Mouse (Mus musculus): Measurements from ENCODE around the gene Ccdc12.

Ccdc12 gene

GRCm38 (mm10) chr9:110656249-110657221, at the start of gene Ccdc12:
Ccdc12 (plus strand) TSS chr9:110656503.
- DNase-seq (ENCODE audit: low read depth): peak; percentile 95

GRCm38 (mm10) chr9:110611471-110611870, 44.8 kb upstream of the Ccdc12 start:
- DNase-seq (ENCODE audit: low read depth): no peak

- no peak for DNase-seq (ENCODE audit: low read depth)
Measured at GRCm38 (mm10) chr9:110617081-110617480, 39.2 kb upstream of the Ccdc12 start.

DNA sequence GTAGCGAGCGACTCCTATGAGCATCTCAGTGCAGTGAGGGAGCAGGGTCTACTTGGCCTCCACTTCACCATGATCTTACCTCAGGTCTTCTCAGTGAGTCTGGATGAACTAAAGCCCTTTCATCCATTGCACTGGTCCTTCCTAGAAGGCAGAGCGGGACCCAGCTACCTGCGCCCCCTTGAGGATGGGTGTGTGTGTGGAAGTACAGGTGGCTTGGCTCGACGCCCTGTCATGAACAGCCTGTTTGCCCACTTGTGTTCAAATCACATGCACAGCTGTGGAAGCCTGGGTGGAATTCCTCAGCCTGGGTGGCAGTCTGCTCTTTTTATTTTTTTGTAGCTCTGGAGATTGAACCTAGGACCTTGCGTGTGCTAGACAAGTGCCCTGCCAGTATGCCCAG, 36.1 kb upstream of the Ccdc12 start:
- no peak for DNase-seq (ENCODE audit: low read depth)

DNA sequence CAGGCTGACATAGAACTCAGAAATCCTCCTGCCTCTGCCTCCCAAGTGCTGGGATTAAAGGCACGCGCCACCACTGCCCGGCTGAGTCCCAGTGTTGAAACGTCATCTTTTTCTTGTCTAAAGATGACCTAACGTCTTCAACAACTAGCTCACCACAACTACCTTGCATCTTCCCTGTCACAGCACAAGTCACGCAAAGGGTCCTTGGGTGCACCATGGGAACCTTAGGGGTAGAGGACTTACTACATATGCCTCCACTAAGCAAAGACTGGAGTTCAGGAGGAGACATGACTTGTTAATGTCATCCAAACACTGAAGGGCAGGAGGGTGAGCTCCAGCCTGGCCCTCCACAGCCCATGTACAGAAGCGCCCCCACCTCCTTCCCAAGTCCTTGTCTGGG, 35.6 kb upstream of the Ccdc12 start:
- DNase-seq (ENCODE audit: low read depth): no peak

DNA sequence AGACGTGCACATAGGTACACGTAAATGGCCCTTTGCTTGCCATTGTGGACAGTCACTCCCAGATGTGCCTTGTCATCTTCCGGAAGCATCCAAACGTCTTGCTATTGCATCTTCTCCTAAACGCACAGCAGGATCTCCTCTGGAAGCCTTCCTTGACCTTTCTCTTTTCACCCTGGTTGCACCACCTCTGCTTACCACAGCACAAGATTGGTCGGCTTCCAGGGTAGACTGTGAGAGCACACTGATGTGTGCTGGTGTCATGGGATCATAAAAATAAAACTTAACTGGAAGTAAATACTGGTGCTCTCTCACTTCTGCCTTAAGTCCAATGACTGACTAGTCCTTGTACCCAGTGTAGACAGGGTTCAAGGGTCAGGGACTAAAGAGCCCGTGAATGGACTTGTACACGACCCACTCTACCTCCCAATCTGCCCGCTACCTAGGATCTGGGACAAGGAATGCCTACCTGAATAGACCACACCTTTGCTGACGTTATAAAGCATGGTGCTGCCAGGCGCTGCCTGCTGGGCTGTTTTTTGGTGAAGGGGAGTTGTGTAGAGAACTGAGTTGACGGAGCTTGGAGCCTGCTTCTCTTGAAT, 33.6 kb upstream of the Ccdc12 start:
- DNase-seq (ENCODE audit: low read depth): no peak

DNA sequence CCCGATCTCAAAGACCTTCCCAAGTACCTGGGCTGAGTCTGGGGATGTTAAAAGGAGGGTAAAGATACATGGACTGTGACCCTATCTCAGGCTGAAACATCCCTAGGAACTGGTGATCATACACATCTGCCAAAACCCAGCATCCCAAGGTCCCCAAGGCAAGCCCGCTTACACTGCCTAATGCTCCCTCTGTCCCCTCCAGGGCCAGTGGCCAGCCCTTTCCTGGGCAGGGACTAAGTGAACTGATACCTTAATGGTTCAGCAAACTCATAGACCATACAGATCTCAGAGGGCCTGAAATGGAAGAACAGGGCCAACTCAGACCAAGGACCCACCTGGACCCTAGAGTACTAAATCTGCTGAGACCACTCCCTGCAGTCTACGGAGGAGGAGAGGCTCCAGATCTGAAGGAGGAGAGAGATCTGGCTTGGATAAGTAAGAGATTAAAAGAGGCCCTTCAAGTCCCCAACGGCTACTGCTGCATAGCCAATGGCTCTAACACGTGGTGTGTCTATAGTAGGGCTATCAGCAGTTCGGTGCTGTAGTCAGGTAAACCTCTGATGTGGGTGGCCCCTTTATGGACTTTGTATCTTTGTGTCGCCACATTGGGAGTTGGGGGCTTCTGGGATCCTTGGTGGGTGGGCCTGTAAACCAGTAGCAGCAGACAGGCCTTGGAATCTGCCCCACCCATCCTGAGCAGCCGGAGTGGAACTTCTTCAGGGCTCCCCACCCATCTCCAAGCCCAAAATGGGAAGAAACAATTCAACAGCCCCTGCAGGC, 32.7 kb upstream of the Ccdc12 start:
- no peak for DNase-seq (ENCODE audit: low read depth)

- DNase-seq (ENCODE audit: low read depth): peak; percentile 81
Measured at GRCm38 (mm10) chr9:110624361-110625166, 31.7 kb upstream of the Ccdc12 start, which contains the start of gene Nradd. Nradd (minus strand) TSS chr9:110624452.

DNA sequence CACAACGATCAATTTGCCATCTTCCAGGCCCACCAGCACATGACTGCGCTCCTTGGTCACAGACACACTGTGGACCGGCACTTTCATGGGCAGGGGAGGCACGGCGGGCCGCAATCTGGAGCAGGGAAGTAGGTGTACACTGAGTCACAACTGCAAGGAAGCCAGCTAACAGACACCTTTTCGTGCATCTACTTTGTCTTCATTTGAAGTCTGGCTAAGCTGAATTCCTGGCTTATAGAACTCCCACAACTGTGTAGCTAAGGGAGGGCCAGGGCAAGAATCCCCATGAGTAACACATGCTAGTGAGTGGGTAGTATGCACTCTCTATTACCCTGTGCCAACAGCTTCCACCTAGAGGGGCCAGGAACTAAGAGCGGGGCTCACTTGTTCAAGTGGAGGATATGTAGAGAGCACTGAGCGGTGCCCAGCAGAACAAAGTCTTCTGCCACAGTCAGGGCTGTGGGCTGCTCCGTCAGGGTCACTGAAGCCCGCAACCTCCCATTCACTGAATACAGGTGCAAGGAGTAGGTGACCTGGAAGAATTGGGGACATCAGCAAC, 30.9 kb upstream of the Ccdc12 start:
- no peak for DNase-seq (ENCODE audit: low read depth)

GRCm38 (mm10) chr9:110630171-110630570, 26.1 kb upstream of the Ccdc12 start:
- DNase-seq (ENCODE audit: low read depth): no peak

GRCm38 (mm10) chr9:110631191-110631590, 25.1 kb upstream of the Ccdc12 start:
- DNase-seq (ENCODE audit: low read depth): peak; percentile 43

- no peak for DNase-seq (ENCODE audit: low read depth)
Measured at GRCm38 (mm10) chr9:110631651-110632275, 24.5 kb upstream of the Ccdc12 start.

DNA sequence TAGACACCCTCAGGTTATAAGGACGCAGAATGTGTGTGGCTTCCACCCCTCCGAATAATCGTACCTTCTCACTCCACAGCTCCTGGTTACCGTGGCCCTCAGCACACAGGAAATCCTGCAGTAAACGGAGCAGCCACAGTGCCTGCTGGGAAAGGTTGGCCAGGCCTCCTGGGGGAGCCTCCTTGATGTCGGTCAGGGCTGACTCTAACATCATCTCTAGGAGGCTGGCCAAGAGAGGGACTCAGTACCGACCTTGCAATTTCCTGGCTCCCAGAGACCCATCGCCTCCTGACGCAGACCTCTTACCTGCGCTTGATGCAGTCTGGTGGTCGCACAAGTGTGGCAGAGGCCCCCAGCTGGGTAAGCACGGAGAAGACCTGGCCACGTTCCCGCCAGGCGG, 23.6 kb upstream of the Ccdc12 start:
- DNase-seq (ENCODE audit: low read depth): no peak

DNA sequence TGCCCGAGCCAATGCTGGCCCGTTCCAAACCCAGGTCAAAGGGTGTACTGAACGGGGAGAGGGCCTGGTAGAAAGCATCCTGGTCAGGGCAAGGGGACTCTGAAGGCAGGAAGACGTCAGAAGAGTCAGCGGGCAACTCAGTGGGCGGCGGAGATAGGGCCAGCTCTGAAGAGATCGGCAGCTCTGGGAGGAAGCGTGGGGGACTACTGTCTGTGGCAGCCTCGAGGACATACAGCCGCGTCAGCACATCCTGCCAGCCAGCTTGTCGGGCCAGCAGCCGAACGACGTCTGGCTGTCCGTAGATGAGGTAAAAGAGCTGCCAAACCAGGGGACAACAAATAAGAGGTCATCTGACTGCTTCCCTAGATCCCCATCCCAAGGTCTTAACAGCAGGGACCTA, 22.4 kb upstream of the Ccdc12 start:
- no peak for DNase-seq (ENCODE audit: low read depth)

DNA sequence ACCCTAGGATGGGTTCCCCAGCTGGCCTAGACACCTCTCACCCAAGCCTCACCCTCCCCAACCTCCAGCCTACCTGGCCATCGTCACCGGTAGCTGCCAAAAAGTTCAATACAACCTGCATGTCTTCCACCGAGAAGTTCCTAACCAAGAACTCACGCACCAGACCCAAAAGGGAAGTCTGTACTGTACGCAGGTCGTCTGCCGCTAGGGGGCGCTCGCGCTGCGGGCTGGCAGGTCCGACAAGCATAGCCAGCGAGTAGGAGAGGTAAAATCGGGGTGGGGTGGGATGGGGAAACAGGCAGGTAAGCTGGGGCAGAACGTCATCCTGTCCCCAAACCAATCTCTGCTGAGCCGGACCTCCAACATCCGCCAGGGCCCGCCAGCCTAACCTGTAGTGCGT, 21.1 kb upstream of the Ccdc12 start:
- DNase-seq (ENCODE audit: low read depth): peak; percentile 80

- no peak for DNase-seq (ENCODE audit: low read depth)
Measured at GRCm38 (mm10) chr9:110638611-110639021, 17.7 kb upstream of the Ccdc12 start.

GRCm38 (mm10) chr9:110641006-110641405, 15.3 kb upstream of the Ccdc12 start:
- no peak for DNase-seq (ENCODE audit: low read depth)

GRCm38 (mm10) chr9:110642812-110643524, 13.3 kb upstream of the Ccdc12 start:
- DNase-seq (ENCODE audit: low read depth): no peak

DNA sequence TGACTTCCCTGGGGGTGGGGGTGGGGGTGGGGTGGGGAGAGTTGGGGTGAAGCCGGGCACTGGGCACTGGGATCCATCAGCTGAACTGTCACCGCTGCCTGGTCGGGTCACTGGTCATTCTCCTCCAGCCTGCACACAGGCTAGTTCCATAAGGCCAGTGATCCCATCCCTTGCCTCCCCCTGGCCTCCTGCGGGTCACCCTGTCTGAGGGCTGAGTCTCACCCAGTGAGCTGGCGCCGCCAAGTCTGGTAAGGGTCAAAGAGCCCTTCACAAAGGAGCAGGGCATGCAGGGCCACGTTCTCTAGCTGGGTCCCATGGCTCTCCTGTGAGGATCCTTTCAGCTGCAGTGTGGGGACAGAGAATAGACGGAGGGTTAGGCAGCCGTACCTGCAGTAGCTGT, 12.5 kb upstream of the Ccdc12 start:
- no peak for DNase-seq (ENCODE audit: low read depth)

- DNase-seq (ENCODE audit: low read depth): no peak
Measured at GRCm38 (mm10) chr9:110644295-110644694, 12.0 kb upstream of the Ccdc12 start.
